Mouse (Mus musculus): ENCODE results near the gene Timm17a.

- TF ChIP-seq CTCF (IDR thresholded peaks at IDR 0.05; ENCODE audit: low read depth, low read length), result no peak
- TF ChIP-seq POLR2A (IDR thresholded peaks at IDR 0.05; ENCODE audit: insufficient read depth, low read length), result no peak
- no peak for TF ChIP-seq EP300 (IDR thresholded peaks at IDR 0.05; ENCODE audit: insufficient read depth, low read depth, low read length)
Measured at GRCm38 (mm10) chr1:135311356-135311755, 2.2 kb downstream of the Timm17a start.
